Mouse (Mus musculus): ENCODE measurements at regions not wholly inside any gene's neighbourhood (a gene's known extent, or its start where the extent isn't known, plus 50 kb on each side); places are given as distances from the start of the nearest gene placed in this dataset.

- no peaks in the 10 kb centered on the region for H3K9me3 ChIP-seq
- no peak overlapping the region for H3K4me2 ChIP-seq (replicated peaks)
- H3K4me1 ChIP-seq (replicated peaks): no peaks in the 10 kb centered on the region
- WGBS: 74% methylated on average over 14 of the region's 14 CpGs
- H3K9ac ChIP-seq: no peak overlapping the region
- no peak for ATAC-seq
- H3K4me3 ChIP-seq (replicated peaks): no peak overlapping the region
- no peaks in the 10 kb centered on the region for H3K27me3 ChIP-seq (replicated peaks)
- no peaks in the 10 kb centered on the region for H3K36me3 ChIP-seq
- no peak overlapping the region for H3K27ac ChIP-seq
These were observed 676.1 kb downstream of the Epm2a start for GRCm38 (mm10) chr10:12019159-12019779.

DNA sequence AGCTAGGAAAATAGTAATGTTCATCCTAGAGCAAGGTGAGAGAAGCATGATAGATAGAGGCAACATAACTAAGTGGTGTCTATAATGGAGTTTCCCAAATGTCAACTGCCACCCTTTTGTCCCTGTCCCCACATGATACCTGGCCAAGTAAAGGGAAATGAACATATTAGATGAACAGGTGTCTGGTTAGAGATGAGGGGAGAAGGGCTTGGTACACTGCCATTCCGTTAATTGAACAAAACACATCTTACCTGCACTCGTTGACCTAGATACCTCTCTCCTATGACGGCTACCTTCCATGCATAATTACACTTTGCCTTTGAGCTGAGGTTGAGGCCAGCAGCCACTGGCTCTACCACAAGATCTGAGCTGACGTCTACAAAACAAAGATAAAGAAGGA is 677.4 kb downstream of the Epm2a start:
- H3K9me3 ChIP-seq: no peaks in the 10 kb centered on the region
- no peak overlapping the region for H3K27ac ChIP-seq
- no peaks in the 10 kb centered on the region for H3K27me3 ChIP-seq (replicated peaks)
- H3K4me3 ChIP-seq (replicated peaks): no peak overlapping the region
- no peaks in the 10 kb centered on the region for H3K36me3 ChIP-seq
- no peak overlapping the region for H3K4me2 ChIP-seq (replicated peaks)
- no peak overlapping the region for H3K9ac ChIP-seq
- H3K4me1 ChIP-seq (replicated peaks): no peaks in the 10 kb centered on the region
- 92% methylated on average over 4 of the region's 4 CpGs for WGBS
- ATAC-seq: no peak

DNA sequence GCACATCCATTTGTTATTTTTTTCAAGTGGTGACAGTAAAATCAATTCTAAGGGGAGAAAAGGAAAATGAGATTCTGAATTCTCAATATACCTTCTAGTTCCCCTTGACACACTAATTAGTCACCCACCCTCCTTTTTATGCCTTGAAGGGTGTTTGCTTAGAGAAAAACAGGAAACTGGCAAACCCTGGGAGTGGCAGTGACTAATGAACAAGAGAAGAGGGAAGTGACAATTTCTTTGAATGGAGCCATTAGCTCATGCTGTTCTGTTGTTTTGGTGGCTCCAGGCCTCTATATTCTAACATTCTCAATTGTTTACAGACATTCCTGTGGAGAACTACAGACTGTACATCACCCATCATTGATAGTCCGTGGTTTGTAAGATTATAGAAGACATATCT is 692.0 kb downstream of the Epm2a start:
- WGBS: 44% methylated on average over 1 of the region's 1 CpGs
- Histone ChIP-seq H3K9ac (no peak overlapping the region), H3K4me1 (replicated peaks) (no peaks in the 10 kb centered on the region), H3K27ac (no peak overlapping the region), H3K27me3 (replicated peaks) (no peaks in the 10 kb centered on the region), H3K4me2 (replicated peaks) (no peak overlapping the region), H3K9me3 (no peaks in the 10 kb centered on the region), H3K4me3 (replicated peaks) (no peak overlapping the region), H3K36me3 (no peaks in the 10 kb centered on the region)
- no peak for ATAC-seq

DNA sequence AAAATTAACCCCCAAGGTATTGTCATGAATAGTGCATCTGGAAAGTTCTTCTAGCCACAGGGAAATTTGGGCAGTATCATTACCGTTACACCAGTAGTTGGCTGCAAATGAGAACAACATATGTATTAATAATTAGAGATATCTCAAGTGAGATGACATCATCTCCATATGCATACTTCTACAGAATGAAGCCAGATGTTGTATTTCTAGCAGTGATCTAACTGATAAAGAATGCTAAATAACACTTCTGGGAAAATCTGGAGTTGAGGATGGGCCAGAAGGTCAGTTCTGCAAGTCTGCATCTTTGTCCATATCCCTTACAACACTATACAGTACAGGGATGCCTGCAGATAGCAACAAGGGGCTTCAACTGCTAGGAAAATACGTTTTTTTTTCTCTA is 702.7 kb downstream of the Epm2a start:
- no peaks in the 10 kb centered on the region for H3K9me3 ChIP-seq
- no peak overlapping the region for H3K4me2 ChIP-seq (replicated peaks)
- ATAC-seq: no peak
- no peak overlapping the region for H3K27ac ChIP-seq
- no peak overlapping the region for H3K4me3 ChIP-seq (replicated peaks)
- WGBS: 38% methylated on average over 2 of the region's 2 CpGs
- no peak overlapping the region for H3K9ac ChIP-seq
- H3K4me1 ChIP-seq (replicated peaks): no peaks in the 10 kb centered on the region
- no peaks in the 10 kb centered on the region for H3K27me3 ChIP-seq (replicated peaks)
- H3K36me3 ChIP-seq: no peaks in the 10 kb centered on the region

- Histone ChIP-seq H3K36me3 (no peaks in the 10 kb centered on the region), H3K27me3 (replicated peaks) (no peaks in the 10 kb centered on the region), H3K27ac (no peak overlapping the region), H3K4me2 (replicated peaks) (no peak overlapping the region), H3K9ac (no peak overlapping the region), H3K4me1 (replicated peaks) (no peaks in the 10 kb centered on the region), H3K4me3 (replicated peaks) (no peak overlapping the region), H3K9me3 (no peaks in the 10 kb centered on the region)
- ATAC-seq: no peak
- WGBS: 94% methylated on average over 1 of the region's 1 CpGs
These were observed 716.5 kb downstream of the Epm2a start for GRCm38 (mm10) chr10:12059728-12060127.

DNA sequence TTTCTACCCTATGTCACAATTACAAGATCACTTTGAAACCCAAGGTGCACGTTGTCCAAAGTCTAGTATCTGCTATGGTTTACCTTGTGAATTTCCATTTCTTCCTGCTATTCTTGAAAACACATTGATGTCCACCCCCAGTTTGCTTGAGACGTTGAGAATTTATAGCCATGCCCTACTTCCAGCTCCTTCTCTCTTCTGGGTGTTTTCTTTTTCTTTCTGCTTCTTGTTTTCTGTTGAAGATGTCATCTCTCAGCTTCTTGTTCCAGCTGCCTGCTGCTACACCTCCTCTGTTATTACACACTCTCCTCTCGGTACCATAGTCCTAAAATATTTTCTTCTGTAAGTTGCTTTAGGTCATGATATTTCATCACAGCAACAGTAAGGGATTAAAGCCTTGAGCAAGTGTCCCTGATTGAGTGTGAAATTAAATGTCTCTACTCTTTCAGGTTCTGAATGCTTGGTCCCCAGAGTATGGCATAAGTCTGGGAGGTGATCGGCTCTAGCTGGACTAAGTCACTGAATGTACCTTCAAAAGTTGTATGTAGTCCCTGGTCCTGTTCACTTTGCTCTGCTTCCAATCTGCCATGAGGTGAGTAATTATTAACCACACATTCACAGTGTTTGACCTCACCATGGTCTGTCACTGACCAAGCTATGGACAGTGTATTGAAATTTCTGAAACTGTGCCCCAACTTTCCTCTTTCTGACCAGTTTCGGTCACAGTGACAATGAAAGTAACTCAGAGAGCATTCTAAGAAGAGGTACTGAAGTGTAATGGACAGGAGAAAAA is 718.1 kb downstream of the Epm2a start:
- H3K4me3 ChIP-seq (replicated peaks): no peak overlapping the region
- H3K27me3 ChIP-seq (replicated peaks): no peaks in the 10 kb centered on the region
- no peak overlapping the region for H3K27ac ChIP-seq
- no peak overlapping the region for H3K9ac ChIP-seq
- H3K4me1 ChIP-seq (replicated peaks): no peaks in the 10 kb centered on the region
- WGBS: 86% methylated on average over 5 of the region's 5 CpGs
- no peak overlapping the region for H3K4me2 ChIP-seq (replicated peaks)
- ATAC-seq: no peak
- no peaks in the 10 kb centered on the region for H3K9me3 ChIP-seq
- H3K36me3 ChIP-seq: no peaks in the 10 kb centered on the region

GRCm38 (mm10) chr10:12062302-12062701 is 719.1 kb downstream of the Epm2a start:
- 33% methylated on average over 1 of the region's 1 CpGs for WGBS
- ATAC-seq: no peak

DNA sequence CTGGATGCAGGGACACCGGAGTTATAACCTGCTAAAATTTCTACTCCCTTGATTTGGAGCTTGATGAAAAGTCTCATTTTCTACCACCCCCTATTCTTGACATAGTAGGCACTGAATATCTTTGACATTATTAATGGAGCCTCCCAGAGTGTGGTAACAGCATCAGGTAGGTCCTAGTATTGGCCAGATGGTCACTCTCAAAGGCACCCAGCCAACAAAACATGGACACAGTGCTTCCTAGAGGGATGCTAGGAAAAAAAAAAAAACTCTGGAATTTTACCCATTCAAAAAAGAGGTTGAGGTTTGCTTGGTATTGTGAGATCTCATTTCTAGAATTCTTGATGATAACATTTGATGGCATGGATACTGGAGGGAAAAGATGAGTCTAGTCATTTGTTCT is 740.8 kb downstream of the Epm2a start:
- Histone ChIP-seq H3K4me3 (replicated peaks) (no peak overlapping the region), H3K27ac (no peak overlapping the region), H3K9ac (no peak overlapping the region), H3K4me2 (replicated peaks) (no peak overlapping the region), H3K27me3 (replicated peaks) (no peaks in the 10 kb centered on the region), H3K9me3 (no peaks in the 10 kb centered on the region), H3K36me3 (no peaks in the 10 kb centered on the region), H3K4me1 (replicated peaks) (no peaks in the 10 kb centered on the region)
- 91% methylated on average over 1 of the region's 1 CpGs for WGBS
- no peak for ATAC-seq

More at GRCm38 (mm10) chr10:12062302-12062701, 719.1 kb downstream of the Epm2a start:
- H3K27ac ChIP-seq: no peak overlapping the region
- H3K4me1 ChIP-seq (replicated peaks): no peaks in the 10 kb centered on the region
- H3K36me3 ChIP-seq: no peaks in the 10 kb centered on the region
- H3K4me2 ChIP-seq (replicated peaks): no peak overlapping the region
- H3K9ac ChIP-seq: no peak overlapping the region
- H3K9me3 ChIP-seq: no peaks in the 10 kb centered on the region
- no peaks in the 10 kb centered on the region for H3K27me3 ChIP-seq (replicated peaks)
- H3K4me3 ChIP-seq (replicated peaks): no peak overlapping the region

GRCm38 (mm10) chr10:12092521-12092920 is 749.3 kb downstream of the Epm2a start:
- H3K9ac ChIP-seq: no peak overlapping the region
- H3K4me1 ChIP-seq (replicated peaks): no peaks in the 10 kb centered on the region
- H3K27me3 ChIP-seq (replicated peaks): no peaks in the 10 kb centered on the region
- H3K4me3 ChIP-seq (replicated peaks): no peak overlapping the region
- H3K4me2 ChIP-seq (replicated peaks): no peak overlapping the region
- ATAC-seq: no peak
- WGBS: 65% methylated on average over 1 of the region's 1 CpGs
- H3K36me3 ChIP-seq: no peaks in the 10 kb centered on the region
- no peak overlapping the region for H3K27ac ChIP-seq
- no peaks in the 10 kb centered on the region for H3K9me3 ChIP-seq

DNA sequence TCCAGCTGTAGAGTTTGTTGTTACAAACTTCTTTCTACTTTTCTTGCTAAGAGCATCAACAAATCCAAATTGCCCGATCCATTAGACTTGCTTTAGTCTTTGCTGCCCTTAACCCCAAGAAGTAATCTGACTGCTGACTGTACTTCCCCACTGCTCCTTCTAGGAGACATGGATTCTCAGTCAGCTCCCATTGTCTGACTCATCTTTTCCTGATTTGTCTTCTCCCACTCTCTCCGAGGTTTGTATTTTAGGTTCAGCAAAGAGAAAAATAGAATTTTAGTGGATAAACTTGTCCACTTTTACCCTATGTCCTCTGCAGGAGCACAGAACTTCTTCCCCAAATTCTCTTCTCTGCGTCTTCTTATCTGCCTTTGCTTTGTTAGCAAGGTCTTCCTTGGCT is 753.5 kb downstream of the Epm2a start:
- no peak overlapping the region for H3K4me2 ChIP-seq (replicated peaks)
- H3K4me1 ChIP-seq (replicated peaks): no peaks in the 10 kb centered on the region
- H3K9me3 ChIP-seq: no peaks in the 10 kb centered on the region
- H3K4me3 ChIP-seq (replicated peaks): no peak overlapping the region
- no peak for ATAC-seq
- no peak overlapping the region for H3K27ac ChIP-seq
- no peak overlapping the region for H3K9ac ChIP-seq
- H3K27me3 ChIP-seq (replicated peaks): no peaks in the 10 kb centered on the region
- H3K36me3 ChIP-seq: no peaks in the 10 kb centered on the region
- 88% methylated on average over 3 of the region's 3 CpGs for WGBS

DNA sequence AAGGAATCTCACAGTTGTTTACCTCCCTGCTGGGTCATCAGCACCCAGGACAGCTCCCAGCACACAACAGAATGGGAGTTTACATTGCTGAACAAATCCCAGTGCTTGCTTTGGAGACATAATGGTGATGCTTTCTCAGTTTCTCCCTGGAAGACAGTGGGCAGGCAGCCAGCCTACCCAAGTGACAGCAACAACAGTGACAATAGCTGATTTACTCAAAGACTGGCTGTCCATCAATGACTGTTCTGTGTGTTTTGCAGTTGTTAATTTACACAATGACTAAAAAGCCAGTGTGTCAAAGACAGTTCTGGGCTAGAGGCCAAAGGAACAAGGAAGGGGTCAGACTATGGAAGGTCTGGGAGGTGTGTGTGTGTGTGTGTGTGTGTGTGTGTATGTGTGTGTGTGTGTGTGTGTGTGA is 762.2 kb downstream of the Utrn start:
- Histone ChIP-seq H3K27me3 (replicated peaks) (no peaks in the 10 kb centered on the region), H3K4me2 (replicated peaks) (no peak overlapping the region), H3K9ac (no peak overlapping the region), H3K4me1 (replicated peaks) (no peaks in the 10 kb centered on the region), H3K9me3 (no peaks in the 10 kb centered on the region), H3K36me3 (no peaks in the 10 kb centered on the region), H3K27ac (no peak overlapping the region), H3K4me3 (replicated peaks) (no peak overlapping the region)
- ATAC-seq: no peak

- Histone ChIP-seq H3K36me3 (no peaks in the 10 kb centered on the region), H3K9me3 (no peaks in the 10 kb centered on the region), H3K27me3 (replicated peaks) (no peaks in the 10 kb centered on the region), H3K4me3 (replicated peaks) (no peak overlapping the region), H3K27ac (no peak overlapping the region), H3K4me2 (replicated peaks) (no peak overlapping the region), H3K9ac (no peak overlapping the region), H3K4me1 (replicated peaks) (no peaks in the 10 kb centered on the region)
- ATAC-seq: no peak
- WGBS: 88% methylated on average over 1 of the region's 1 CpGs
These were observed 757.4 kb downstream of the Utrn start for GRCm38 (mm10) chr10:12111720-12112119.

DNA sequence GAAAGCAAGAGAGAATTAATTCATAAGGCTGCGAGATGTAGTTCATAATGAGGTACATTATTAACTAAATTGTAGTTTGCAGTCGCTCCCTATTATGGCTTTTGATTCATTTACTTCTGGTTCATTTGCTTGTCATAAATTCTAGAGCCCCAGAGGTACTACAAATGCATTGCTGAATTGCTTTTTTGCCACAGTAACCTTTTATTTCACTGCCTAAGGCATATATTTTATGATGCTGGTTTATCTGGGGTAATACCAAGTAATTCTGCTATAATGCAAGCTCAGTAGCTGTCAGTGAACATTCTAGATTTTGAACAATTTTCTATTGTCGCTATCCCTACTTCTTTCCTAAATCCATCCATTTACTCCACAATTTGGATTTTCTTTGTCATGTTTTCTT is 753.4 kb downstream of the Utrn start:
- Histone ChIP-seq H3K9me3 (no peaks in the 10 kb centered on the region), H3K4me2 (replicated peaks) (no peak overlapping the region), H3K27me3 (replicated peaks) (no peaks in the 10 kb centered on the region), H3K4me3 (replicated peaks) (no peak overlapping the region), H3K9ac (no peak overlapping the region), H3K27ac (no peak overlapping the region), H3K4me1 (replicated peaks) (no peaks in the 10 kb centered on the region), H3K36me3 (no peaks in the 10 kb centered on the region)
- ATAC-seq: no peak
- WGBS: 84% methylated on average over 3 of the region's 3 CpGs
